Mouse (Mus musculus) hindbrain, embryonic 13.5 days (tissue): ENCODE measurements around the gene Wnk2. TPM values are rescaled to one million over a fixed set of nuclear protein-coding genes. Genes with fewer than 3 reads are reported as not detected.

Experiments
- ATAC-seq: fragments of 200-750 bp; cut with Nextera tagmentation; 2 replicates; pipeline ENCODE4 v1.8.0; 2017; ENCODE audit warnings: moderate TSS enrichment; ENCODE audit not compliant: low FRiP score
- H3K27ac ChIP-seq: fragments of 300-500 bp; sonication (generic); 2 replicates; pipeline ENCODE4 v1.5.1; 2015; ENCODE audit warnings: inconsistent platforms, mild to moderate bottlenecking, moderate library complexity
- H3K27me3 ChIP-seq: fragments of 300-500 bp; sonication (generic); 2 replicates; pipeline ENCODE4 v1.6.1; 2015; ENCODE audit warnings: mild to moderate bottlenecking, inconsistent platforms
- H3K36me3 ChIP-seq: fragments of 300-500 bp; sonication (generic); 2 replicates; pipeline ENCODE4 v1.6.1; 2015; ENCODE audit warnings: mild to moderate bottlenecking, inconsistent platforms
- H3K4me1 ChIP-seq: fragments of 300-500 bp; sonication (generic); replicated peaks from 2 replicates; pipeline ENCODE4 v1.6.1; 2015; ENCODE audit warnings: inconsistent platforms
- H3K4me2 ChIP-seq: fragments of 300-500 bp; sonication (generic); 2 replicates; pipeline ENCODE4 v1.6.1; 2015; ENCODE audit warnings: inconsistent platforms, mild to moderate bottlenecking, moderate library complexity
- H3K4me3 ChIP-seq: fragments of 300-500 bp; sonication (generic); 2 replicates; pipeline ENCODE4 v1.5.1; 2015; ENCODE audit warnings: mild to moderate bottlenecking, inconsistent platforms
- H3K9ac ChIP-seq: fragments of 300-500 bp; sonication (generic); 2 replicates; pipeline ENCODE4 v1.6.1; 2015; ENCODE audit warnings: mild to moderate bottlenecking, inconsistent platforms
- H3K9me3 ChIP-seq: fragments of 300-500 bp; sonication (generic); 2 replicates; pipeline ENCODE4 v1.6.1; 2016; ENCODE audit warnings: inconsistent platforms
- WGBS: fragments of 180-500 bp; shearing (Covaris S2); methylation state at CpG from one replicate; pipeline ENCODE4 v1.1.7; 2015; 5-methylcytosine and 5-hydroxymethylcytosine counted together
- polyA plus RNA-seq: library from polyadenylated mRNA; unstranded; fragments of >200 nt; fragmentation: Nextera tagmentation; extraction: Ambion mirVana; gene quantifications from 2 replicates; pipeline ENCODE4 v1.2.1, GENCODE M21; 2015

Gene Wnk2
- polyA plus RNA-seq, 1 experiment from 2014 or later: 20.3 TPM

- Histone ChIP-seq H3K4me3 (no peak overlapping the region), H3K27ac (peak overlapping the region; percentile 77), H3K4me1 (peaks cover 77% of the 10 kb centered on the region), H3K9me3 (no peaks in the 10 kb centered on the region), H3K27me3 (no peaks in the 10 kb centered on the region), H3K4me2 (peak overlapping the region; percentile 16; the same call in 1 of the 2 replicates), H3K36me3 (no peaks in the 10 kb centered on the region), H3K9ac (0 out of 2 replicates have a peak overlapping the region, but pooled peaks have one; percentile 43)
- WGBS: 2% methylated on average over 4 of the region's 4 CpGs
- peak; percentile 61 for ATAC-seq
Observed at GRCm38 (mm10) chr13:49129845-49130244, 18.0 kb downstream of the Wnk2 start.

- Histone ChIP-seq H3K27me3 (no peaks in the 10 kb centered on the region), H3K9me3 (no peaks in the 10 kb centered on the region), H3K4me2 (no peak overlapping the region), H3K4me3 (no peak overlapping the region), H3K9ac (no peak overlapping the region), H3K36me3 (no peaks in the 10 kb centered on the region), H3K4me1 (peaks cover 77% of the 10 kb centered on the region), H3K27ac (peak overlapping the region; percentile 77)
- 86% methylated on average over 1 of the region's 1 CpGs for WGBS
- ATAC-seq: no peak
Observed at GRCm38 (mm10) chr13:49129154-49129553, 18.7 kb downstream of the Wnk2 start.

- peak; percentile 6; the same call in 1 of the 2 replicates for ATAC-seq
- no peaks in the 10 kb centered on the region for H3K36me3 ChIP-seq
- H3K4me2 ChIP-seq: peak overlapping the region; percentile 27
- no peaks in the 10 kb centered on the region for H3K9me3 ChIP-seq
- peak overlapping the region; percentile 12; the same call in 1 of the 2 replicates for H3K4me3 ChIP-seq
- peak overlapping the region; percentile 55; the same call in 1 of the 2 replicates for H3K9ac ChIP-seq
- no peaks in the 10 kb centered on the region for H3K27me3 ChIP-seq
- WGBS: 38% methylated on average over 15 of the region's 15 CpGs
- H3K4me1 ChIP-seq: peaks cover 74% of the 10 kb centered on the region
- peak overlapping the region; percentile 80 for H3K27ac ChIP-seq
Observed at GRCm38 (mm10) chr13:49127844-49128631, 19.8 kb downstream of the Wnk2 start.

GRCm38 (mm10) chr13:49122106-49122505 is 25.7 kb downstream of the Wnk2 start:
- 0 out of 2 replicates have a peak overlapping the region, but pooled peaks have one; percentile 26 for H3K27ac ChIP-seq

GRCm38 (mm10) chr13:49117563-49117962 is 30.3 kb downstream of the Wnk2 start:
- Histone ChIP-seq H3K27me3 (no peaks in the 10 kb centered on the region), H3K36me3 (no peaks in the 10 kb centered on the region; the same call in 1 of the 2 replicates), H3K4me2 (no peak overlapping the region), H3K4me3 (no peak overlapping the region), H3K9me3 (no peaks in the 10 kb centered on the region), H3K9ac (no peak overlapping the region), H3K27ac (no peak overlapping the region), H3K4me1 (peaks cover 36% of the 10 kb centered on the region)
- ATAC-seq: no peak
- WGBS: 86% methylated on average over 8 of the region's 8 CpGs

More at GRCm38 (mm10) chr13:49122106-49122505, 25.7 kb downstream of the Wnk2 start:
- Histone ChIP-seq H3K9me3 (no peaks in the 10 kb centered on the region), H3K36me3 (no peaks in the 10 kb centered on the region; the same call in 1 of the 2 replicates), H3K4me1 (peaks cover 44% of the 10 kb centered on the region), H3K4me2 (no peak overlapping the region), H3K27me3 (no peaks in the 10 kb centered on the region), H3K4me3 (no peak overlapping the region), H3K9ac (no peak overlapping the region)
- WGBS: 80% methylated on average over 4 of the region's 4 CpGs
- ATAC-seq: no peak

- WGBS: 82% methylated on average over 14 of the region's 14 CpGs
- H3K4me2 ChIP-seq: no peak overlapping the region
- H3K27ac ChIP-seq: no peak overlapping the region
- no peaks in the 10 kb centered on the region; the same call in none of the 2 replicates for H3K36me3 ChIP-seq
- H3K9ac ChIP-seq: no peak overlapping the region
- H3K27me3 ChIP-seq: no peaks in the 10 kb centered on the region
- H3K4me3 ChIP-seq: no peak overlapping the region
- ATAC-seq: no peak
- no peaks in the 10 kb centered on the region for H3K9me3 ChIP-seq
- H3K4me1 ChIP-seq: peaks cover 15% of the 10 kb centered on the region
Observed at GRCm38 (mm10) chr13:49114921-49115320, 32.9 kb downstream of the Wnk2 start.

- H3K36me3 ChIP-seq: peaks cover 4% of the 10 kb centered on the region
- WGBS: 82% methylated on average over 4 of the region's 4 CpGs
- H3K9ac ChIP-seq: no peak overlapping the region
- ATAC-seq: no peak
- no peak overlapping the region for H3K27ac ChIP-seq
- no peaks in the 10 kb centered on the region for H3K9me3 ChIP-seq
- H3K4me1 ChIP-seq: peaks cover 11% of the 10 kb centered on the region
- H3K4me2 ChIP-seq: no peak overlapping the region
- H3K4me3 ChIP-seq: no peak overlapping the region
- no peaks in the 10 kb centered on the region for H3K27me3 ChIP-seq
Observed at GRCm38 (mm10) chr13:49114116-49114515, 33.7 kb downstream of the Wnk2 start.

GRCm38 (mm10) chr13:49113345-49113744 is 34.5 kb downstream of the Wnk2 start:
- WGBS: 59% methylated on average over 4 of the region's 4 CpGs
- H3K27me3 ChIP-seq: no peaks in the 10 kb centered on the region
- ATAC-seq: no peak
- no peak overlapping the region for H3K4me3 ChIP-seq
- H3K4me2 ChIP-seq: no peak overlapping the region
- H3K9ac ChIP-seq: no peak overlapping the region
- no peaks in the 10 kb centered on the region for H3K9me3 ChIP-seq
- peaks cover 4% of the 10 kb centered on the region for H3K36me3 ChIP-seq
- no peak overlapping the region for H3K27ac ChIP-seq
- peaks cover 11% of the 10 kb centered on the region for H3K4me1 ChIP-seq

- ATAC-seq: no peak
- H3K27ac ChIP-seq: no peak overlapping the region
- WGBS: 89% methylated on average over 8 of the region's 8 CpGs
- H3K9ac ChIP-seq: no peak overlapping the region
- H3K4me2 ChIP-seq: no peak overlapping the region
- peaks cover 11% of the 10 kb centered on the region for H3K4me1 ChIP-seq
- no peaks in the 10 kb centered on the region for H3K9me3 ChIP-seq
- no peak overlapping the region for H3K4me3 ChIP-seq
- peaks cover 4% of the 10 kb centered on the region for H3K36me3 ChIP-seq
- no peaks in the 10 kb centered on the region for H3K27me3 ChIP-seq
Observed at GRCm38 (mm10) chr13:49112652-49113051, 35.2 kb downstream of the Wnk2 start.

GRCm38 (mm10) chr13:49109665-49110064 is 38.1 kb downstream of the Wnk2 start:
- no peak overlapping the region for H3K4me3 ChIP-seq
- no peak overlapping the region for H3K27ac ChIP-seq
- no peaks in the 10 kb centered on the region for H3K9me3 ChIP-seq
- 91% methylated on average over 3 of the region's 3 CpGs for WGBS
- peaks cover 7% of the 10 kb centered on the region for H3K4me1 ChIP-seq
- H3K9ac ChIP-seq: no peak overlapping the region
- no peak for ATAC-seq
- no peaks in the 10 kb centered on the region for H3K27me3 ChIP-seq
- no peak overlapping the region for H3K4me2 ChIP-seq
- peaks cover 13% of the 10 kb centered on the region for H3K36me3 ChIP-seq

GRCm38 (mm10) chr13:49108119-49108846 is 39.5 kb downstream of the Wnk2 start:
- Histone ChIP-seq H3K4me2 (no peak overlapping the region), H3K27me3 (no peaks in the 10 kb centered on the region), H3K9me3 (no peaks in the 10 kb centered on the region), H3K4me3 (no peak overlapping the region), H3K4me1 (peaks cover 7% of the 10 kb centered on the region), H3K27ac (0 out of 2 replicates have a peak overlapping the region, but pooled peaks have one; percentile 23), H3K9ac (no peak overlapping the region), H3K36me3 (peaks cover 13% of the 10 kb centered on the region)
- no peak for ATAC-seq
- WGBS: 83% methylated on average over 8 of the region's 8 CpGs

- no peak for ATAC-seq
- Histone ChIP-seq H3K9me3 (no peaks in the 10 kb centered on the region), H3K9ac (no peak overlapping the region), H3K4me3 (no peak overlapping the region), H3K27ac (no peak overlapping the region; the same call in 1 of the 2 replicates), H3K27me3 (no peaks in the 10 kb centered on the region), H3K36me3 (peaks cover 31% of the 10 kb centered on the region), H3K4me1 (peaks cover 26% of the 10 kb centered on the region), H3K4me2 (no peak overlapping the region)
- WGBS: 82% methylated on average over 1 of the region's 1 CpGs
Observed at GRCm38 (mm10) chr13:49103913-49104312, 43.9 kb downstream of the Wnk2 start.
